8 mouse cellular contexts compared by ENCODE assay signal in genomic region chr10:122802218-122802617, GRCm38 (mm10).
DNase-seq lines count a peak whose midpoint lies in the region; ATAC-seq lines count a peak whose summit lies in the region.

No protein-coding gene starts in this region.

- peaks cover 3% of the 10 kb centered on the region; the same call in 1 of the 2 replicates for H3K36me3 ChIP-seq in kidney, embryonic 16.5 days (ENCODE audit: insufficient read depth, low read length)
- peaks cover 9% of the 10 kb centered on the region for H3K36me3 ChIP-seq in embryonic facial prominence, embryonic 10.5 days (replicated peaks)
- H3K36me3 ChIP-seq in hindbrain, embryonic 12.5 days = no peaks in the 10 kb centered on the region
- H3K36me3 ChIP-seq in midbrain, embryonic 13.5 days = peaks cover 6% of the 10 kb centered on the region; the same call in 1 of the 2 replicates

- no peaks in the 10 kb centered on the region for H3K9me3 ChIP-seq in kidney, embryonic 16.5 days (ENCODE audit: low read length)
- H3K9me3 ChIP-seq in embryonic facial prominence, embryonic 10.5 days = peaks cover 7% of the 10 kb centered on the region; the same call in 1 of the 2 replicates
- peaks cover 4% of the 10 kb centered on the region; the same call in 1 of the 2 replicates for H3K9me3 ChIP-seq in hindbrain, embryonic 12.5 days (replicated peaks)
- H3K9me3 ChIP-seq in midbrain, embryonic 13.5 days = 0 out of 2 replicates have a peak, but pooled peaks cover 6% of the 10 kb centered on the region

- WGBS in kidney, embryonic 16.5 days = 42% methylated on average over 30 of the region's 30 CpGs
- 34% methylated on average over 30 of the region's 30 CpGs for WGBS in embryonic facial prominence, embryonic 10.5 days
- WGBS in hindbrain, embryonic 12.5 days = 35% methylated on average over 30 of the region's 30 CpGs
- WGBS in midbrain, embryonic 13.5 days = 38% methylated on average over 30 of the region's 30 CpGs

- peaks cover 21% of the 10 kb centered on the region for H3K4me1 ChIP-seq in kidney, embryonic 16.5 days (ENCODE audit: insufficient read depth, low read length)
- H3K4me1 ChIP-seq in embryonic facial prominence, embryonic 10.5 days = peaks cover 22% of the 10 kb centered on the region
- H3K4me1 ChIP-seq in hindbrain, embryonic 12.5 days = peaks cover 5% of the 10 kb centered on the region
- H3K4me1 ChIP-seq in midbrain, embryonic 13.5 days (replicated peaks) = peaks cover 7% of the 10 kb centered on the region

- H3K4me3 ChIP-seq in kidney, embryonic 16.5 days (ENCODE audit: low read length) = peak overlapping the region; percentile 25
- H3K4me3 ChIP-seq in embryonic facial prominence, embryonic 10.5 days = peak overlapping the region; percentile 50
- peak overlapping the region; percentile 10; the same call in 1 of the 2 replicates for H3K4me3 ChIP-seq in hindbrain, embryonic 12.5 days
- 0 out of 2 replicates have a peak overlapping the region, but pooled peaks have one; percentile 8 for H3K4me3 ChIP-seq in midbrain, embryonic 13.5 days (replicated peaks)

- H3K9ac ChIP-seq in kidney, embryonic 16.5 days (replicated peaks; ENCODE audit: low read length) = peak overlapping the region; percentile 32
- H3K9ac ChIP-seq in hindbrain, embryonic 12.5 days = 0 out of 2 replicates have a peak overlapping the region, but pooled peaks have one; percentile 32
- peak overlapping the region; percentile 21; the same call in 1 of the 2 replicates for H3K9ac ChIP-seq in midbrain, embryonic 13.5 days (replicated peaks)

- H3K27ac ChIP-seq in kidney, embryonic 16.5 days (ENCODE audit: low read length) = no peak overlapping the region
- H3K27ac ChIP-seq in embryonic facial prominence, embryonic 10.5 days (replicated peaks) = peak overlapping the region; percentile 59
- no peak overlapping the region for H3K27ac ChIP-seq in hindbrain, embryonic 12.5 days
- H3K27ac ChIP-seq in midbrain, embryonic 13.5 days = no peak overlapping the region

- ATAC-seq in kidney, embryonic 16.5 days (ENCODE audit: low FRiP score, low TSS enrichment) = no peak
- ATAC-seq in hindbrain, embryonic 12.5 days (ENCODE audit: low FRiP score) = no peak
- ATAC-seq in midbrain, embryonic 13.5 days = 0 out of 2 replicates have a peak, but pooled peaks have one; percentile 32
- no peak for ATAC-seq in monocyte, adult 5-6 weeks (replicated peaks; ENCODE audit: insufficient number of reproducible peaks, low FRiP score, low TSS enrichment, poor library complexity, severe bottlenecking)

- no peak for DNase-seq in kidney, postnatal 25 days
- peak; percentile 35 for DNase-seq in embryonic facial prominence, embryonic 10.5 days (ENCODE audit: low spot score)
- no peak for DNase-seq in layer of hippocampus, postnatal 25 days (ENCODE audit: extremely low spot score in 1 of 2, low spot score in 1 of 2)
- no peak for DNase-seq in frontal cortex, postnatal 14 days (ENCODE audit: low spot score in 2 of 2)

- H3K27me3 ChIP-seq in kidney, embryonic 16.5 days (ENCODE audit: insufficient read depth, low read length) = no peaks in the 10 kb centered on the region
- 0 out of 2 replicates have a peak, but pooled peaks cover 14% of the 10 kb centered on the region for H3K27me3 ChIP-seq in embryonic facial prominence, embryonic 10.5 days (replicated peaks; ENCODE audit: low read depth, poor library complexity, severe bottlenecking)
- H3K27me3 ChIP-seq in hindbrain, embryonic 12.5 days = peaks cover 6% of the 10 kb centered on the region; the same call in 1 of the 2 replicates
- H3K27me3 ChIP-seq in midbrain, embryonic 13.5 days = peaks cover 12% of the 10 kb centered on the region

- H3K4me2 ChIP-seq in kidney, embryonic 16.5 days (replicated peaks; ENCODE audit: low read depth, low read length) = peak overlapping the region; percentile 45
- peak overlapping the region; percentile 44 for H3K4me2 ChIP-seq in hindbrain, embryonic 12.5 days (replicated peaks)
- peak overlapping the region; percentile 38 for H3K4me2 ChIP-seq in midbrain, embryonic 13.5 days (replicated peaks)
